Mouse (Mus musculus): ENCODE results near the gene Tgif1. TPM values are rescaled to one million over a fixed set of nuclear protein-coding genes. Genes with fewer than 3 reads are reported as not detected.

Tgif1 gene
- total and polyA plus RNA-seq, 2 experiments, result 10.6 to 17.0 TPM

GRCm38 (mm10) chr17:70871676-70872075 is 18.3 kb upstream of the Tgif1 start:
- Histone ChIP-seq H3K4me3 (ENCODE audit: insufficient read depth, low read depth, low read length) (no peak overlapping the region), H3K27ac (replicated peaks; ENCODE audit: insufficient read depth, low read depth, low read length) (no peak overlapping the region), H3K4me1 (ENCODE audit: control insufficient read depth, insufficient read depth, low read length) (no peaks in the 10 kb centered on the region), H3K9ac (ENCODE audit: low read depth, low read length) (no peak overlapping the region), H3K36me3 (ENCODE audit: control insufficient read depth, insufficient read depth, low read length) (no peaks in the 10 kb centered on the region), H3K79me2 (ENCODE audit: control insufficient read depth, insufficient read depth, low read length) (no peaks in the 10 kb centered on the region), H3K27me3 (ENCODE audit: control insufficient read depth, insufficient read depth, low read length) (no peaks in the 10 kb centered on the region)
- TF ChIP-seq CTCF (IDR thresholded peaks at IDR 0.05; ENCODE audit: low read depth, low read length) (no peak), POLR2A (IDR thresholded peaks at IDR 0.05; ENCODE audit: extremely low read depth, insufficient read depth, low read length) (no peak)
- WGBS, result 76% methylated on average over 5 of the region's 5 CpGs
- no peak for DNase-seq (ENCODE audit: extremely low read depth, low read depth, low spot score)

- H3K27ac ChIP-seq (replicated peaks; ENCODE audit: insufficient read depth, low read depth, low read length), result no peak overlapping the region
- no peaks in the 10 kb centered on the region for H3K27me3 ChIP-seq (ENCODE audit: control insufficient read depth, insufficient read depth, low read length)
- TF ChIP-seq CTCF (IDR thresholded peaks at IDR 0.05; ENCODE audit: low read depth, low read length) (no peak), POLR2A (IDR thresholded peaks at IDR 0.05; ENCODE audit: extremely low read depth, insufficient read depth, low read length) (no peak)
- no peak for DNase-seq (ENCODE audit: extremely low read depth, low read depth, low spot score)
- no peak overlapping the region for H3K9ac ChIP-seq (ENCODE audit: low read depth, low read length)
- no peak overlapping the region for H3K4me3 ChIP-seq (ENCODE audit: insufficient read depth, low read depth, low read length)
- 94% methylated on average over 4 of the region's 4 CpGs for WGBS
- H3K4me1 ChIP-seq (ENCODE audit: control insufficient read depth, insufficient read depth, low read length), result no peaks in the 10 kb centered on the region
- no peaks in the 10 kb centered on the region for H3K36me3 ChIP-seq (ENCODE audit: control insufficient read depth, insufficient read depth, low read length)
- no peaks in the 10 kb centered on the region for H3K79me2 ChIP-seq (ENCODE audit: control insufficient read depth, insufficient read depth, low read length)
Measured at GRCm38 (mm10) chr17:70870581-70870980, 17.2 kb upstream of the Tgif1 start.

GRCm38 (mm10) chr17:70868577-70869229 is 15.4 kb upstream of the Tgif1 start:
- Histone ChIP-seq H3K27ac (replicated peaks; ENCODE audit: insufficient read depth, low read depth, low read length) (no peak overlapping the region), H3K9ac (ENCODE audit: low read depth, low read length) (no peak overlapping the region), H3K4me3 (ENCODE audit: insufficient read depth, low read depth, low read length) (no peak overlapping the region), H3K27me3 (ENCODE audit: control insufficient read depth, insufficient read depth, low read length) (no peaks in the 10 kb centered on the region), H3K4me1 (ENCODE audit: control insufficient read depth, insufficient read depth, low read length) (no peaks in the 10 kb centered on the region), H3K79me2 (ENCODE audit: control insufficient read depth, insufficient read depth, low read length) (no peaks in the 10 kb centered on the region), H3K36me3 (ENCODE audit: control insufficient read depth, insufficient read depth, low read length) (no peaks in the 10 kb centered on the region)
- TF ChIP-seq POLR2A (IDR thresholded peaks at IDR 0.05; ENCODE audit: extremely low read depth, insufficient read depth, low read length) (no peak), CTCF (IDR thresholded peaks at IDR 0.05; ENCODE audit: low read depth, low read length) (no peak)
- 84% methylated on average over 5 of the region's 5 CpGs for WGBS
- no peak for DNase-seq (ENCODE audit: extremely low read depth, low read depth, low spot score)

DNA sequence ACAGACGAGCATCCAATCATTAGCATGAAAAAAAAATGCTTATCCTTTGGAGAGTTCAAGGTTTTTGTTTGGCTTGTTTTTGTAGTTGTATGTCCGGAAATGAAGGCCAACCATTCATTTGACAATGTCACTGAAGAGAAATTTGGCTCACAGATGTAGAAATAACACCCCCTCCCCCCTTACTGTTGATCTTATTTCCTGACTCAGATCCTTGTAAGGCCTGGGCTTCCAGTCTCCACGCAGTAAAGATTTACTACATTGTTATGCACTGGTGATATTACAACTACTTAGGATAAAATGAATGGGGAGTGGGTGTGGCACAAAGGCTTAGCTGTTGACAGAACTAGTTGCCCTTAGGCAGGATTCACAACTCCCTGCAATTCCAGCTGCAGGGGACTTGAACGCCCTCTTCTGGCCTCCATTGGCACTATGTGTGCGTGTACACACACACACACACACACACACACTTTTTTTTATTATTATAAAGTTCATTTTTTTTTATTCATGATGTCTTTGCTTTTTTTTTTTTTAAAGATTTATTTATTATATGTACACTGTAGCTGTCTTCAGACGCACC is 13.3 kb upstream of the Tgif1 start:
- H3K9ac ChIP-seq (ENCODE audit: low read depth, low read length), result no peak overlapping the region
- 81% methylated on average over 6 of the region's 6 CpGs for WGBS

GRCm38 (mm10) chr17:70866029-70866428 is 12.7 kb upstream of the Tgif1 start:
- no peaks in the 10 kb centered on the region for H3K27me3 ChIP-seq (ENCODE audit: control insufficient read depth, insufficient read depth, low read length)
- WGBS, result 86% methylated on average over 5 of the region's 5 CpGs
- no peak overlapping the region for H3K9ac ChIP-seq (ENCODE audit: low read depth, low read length)
- TF ChIP-seq POLR2A (IDR thresholded peaks at IDR 0.05; ENCODE audit: extremely low read depth, insufficient read depth, low read length) (no peak), CTCF (IDR thresholded peaks at IDR 0.05; ENCODE audit: low read depth, low read length) (no peak)
- DNase-seq (ENCODE audit: extremely low read depth, low read depth, low spot score), result no peak
- H3K4me1 ChIP-seq (ENCODE audit: control insufficient read depth, insufficient read depth, low read length), result no peaks in the 10 kb centered on the region
- H3K79me2 ChIP-seq (ENCODE audit: control insufficient read depth, insufficient read depth, low read length), result no peaks in the 10 kb centered on the region
- no peak overlapping the region for H3K27ac ChIP-seq (replicated peaks; ENCODE audit: insufficient read depth, low read depth, low read length)
- no peak overlapping the region for H3K4me3 ChIP-seq (ENCODE audit: insufficient read depth, low read depth, low read length)
- no peaks in the 10 kb centered on the region for H3K36me3 ChIP-seq (ENCODE audit: control insufficient read depth, insufficient read depth, low read length)

More for the DNA sequence above, 13.3 kb upstream of the Tgif1 start:
- Histone ChIP-seq H3K27ac (replicated peaks; ENCODE audit: insufficient read depth, low read depth, low read length) (no peak overlapping the region), H3K4me1 (ENCODE audit: control insufficient read depth, insufficient read depth, low read length) (no peaks in the 10 kb centered on the region), H3K27me3 (ENCODE audit: control insufficient read depth, insufficient read depth, low read length) (no peaks in the 10 kb centered on the region), H3K79me2 (ENCODE audit: control insufficient read depth, insufficient read depth, low read length) (no peaks in the 10 kb centered on the region), H3K4me3 (ENCODE audit: insufficient read depth, low read depth, low read length) (no peak overlapping the region), H3K36me3 (ENCODE audit: control insufficient read depth, insufficient read depth, low read length) (no peaks in the 10 kb centered on the region)
- DNase-seq (ENCODE audit: extremely low read depth, low read depth, low spot score), result no peak
- no peak for TF ChIP-seq CTCF (IDR thresholded peaks at IDR 0.05; ENCODE audit: low read depth, low read length)
- no peak for TF ChIP-seq POLR2A (IDR thresholded peaks at IDR 0.05; ENCODE audit: extremely low read depth, insufficient read depth, low read length)

- no peaks in the 10 kb centered on the region for H3K4me1 ChIP-seq (ENCODE audit: control insufficient read depth, insufficient read depth, low read length)
- TF ChIP-seq POLR2A (IDR thresholded peaks at IDR 0.05; ENCODE audit: extremely low read depth, insufficient read depth, low read length) (no peak), CTCF (IDR thresholded peaks at IDR 0.05; ENCODE audit: low read depth, low read length) (no peak)
- H3K9ac ChIP-seq (ENCODE audit: low read depth, low read length), result no peak overlapping the region
- no peaks in the 10 kb centered on the region for H3K79me2 ChIP-seq (ENCODE audit: control insufficient read depth, insufficient read depth, low read length)
- no peaks in the 10 kb centered on the region for H3K36me3 ChIP-seq (ENCODE audit: control insufficient read depth, insufficient read depth, low read length)
- H3K27ac ChIP-seq (replicated peaks; ENCODE audit: insufficient read depth, low read depth, low read length), result no peak overlapping the region
- no peak for DNase-seq (ENCODE audit: extremely low read depth, low read depth, low spot score)
- no peaks in the 10 kb centered on the region for H3K27me3 ChIP-seq (ENCODE audit: control insufficient read depth, insufficient read depth, low read length)
- 77% methylated on average over 10 of the region's 10 CpGs for WGBS
- H3K4me3 ChIP-seq (ENCODE audit: insufficient read depth, low read depth, low read length), result no peak overlapping the region
Measured at GRCm38 (mm10) chr17:70865060-70865604, 11.8 kb upstream of the Tgif1 start.

All from liver, adult 2 months (tissue).